Mouse (Mus musculus): Measurements from ENCODE around the gene Pdxdc1. TPM values are rescaled to one million over a fixed set of nuclear protein-coding genes. Genes with fewer than 3 reads are reported as not detected.

Gene Pdxdc1
- polyA plus RNA-seq, 1 experiment from 2014 or later: 72.1 TPM

DNA sequence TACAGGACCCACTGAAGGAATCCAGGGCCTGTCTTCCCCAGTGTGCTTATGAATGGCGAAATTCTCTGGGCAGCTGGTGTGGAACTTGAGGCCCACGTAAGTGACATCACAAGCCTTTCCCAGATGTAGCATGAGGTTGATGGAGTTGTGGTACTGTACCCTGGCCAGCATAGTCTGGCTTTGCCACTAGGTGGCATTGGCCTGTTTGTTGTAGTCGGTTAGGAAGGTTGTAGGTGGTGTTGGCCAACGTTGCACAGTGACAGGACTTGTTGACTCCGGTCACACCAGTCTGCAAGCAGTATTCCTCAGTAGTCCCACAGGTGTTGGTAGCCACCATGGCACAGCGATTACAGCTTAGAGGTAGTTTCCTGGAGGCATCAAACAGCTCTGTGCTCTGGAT is 18.1 kb upstream of the Pdxdc1 start:
- no peaks in the 10 kb centered on the region for H3K4me1 ChIP-seq
- no peak overlapping the region for H3K4me2 ChIP-seq
- H3K9me3 ChIP-seq: no peaks in the 10 kb centered on the region
- 86% methylated on average over 6 of the region's 6 CpGs for WGBS
- ATAC-seq (ENCODE audit: low FRiP score): no peak
- no peaks in the 10 kb centered on the region for H3K36me3 ChIP-seq (replicated peaks)
- no peak overlapping the region for H3K4me3 ChIP-seq (replicated peaks)
- H3K27ac ChIP-seq: no peak overlapping the region
- H3K9ac ChIP-seq: no peak overlapping the region
- H3K27me3 ChIP-seq: no peaks in the 10 kb centered on the region

DNA sequence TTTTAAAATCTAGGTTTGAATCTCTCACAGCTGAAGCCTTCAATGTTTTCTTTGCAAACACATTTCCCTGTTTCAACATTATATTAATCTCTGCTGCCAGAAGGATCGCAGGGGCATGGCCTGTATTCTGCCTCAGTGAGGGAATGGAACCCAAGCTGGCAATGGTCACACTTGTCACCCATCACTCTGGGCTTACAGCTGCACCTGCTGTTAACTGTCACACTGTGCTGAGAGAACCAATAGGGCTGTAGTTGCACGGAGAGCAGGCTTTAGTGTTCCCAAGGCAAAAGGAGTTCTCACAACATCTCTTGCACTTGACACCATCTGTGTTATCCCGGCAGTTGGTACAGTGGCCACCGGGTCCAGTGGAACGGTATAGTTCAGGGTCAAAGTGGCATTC is 17.2 kb upstream of the Pdxdc1 start:
- ATAC-seq (ENCODE audit: low FRiP score): no peak
- Histone ChIP-seq H3K27ac (no peak overlapping the region), H3K4me3 (replicated peaks) (no peak overlapping the region), H3K36me3 (replicated peaks) (no peaks in the 10 kb centered on the region), H3K27me3 (no peaks in the 10 kb centered on the region), H3K4me1 (no peaks in the 10 kb centered on the region), H3K9me3 (no peaks in the 10 kb centered on the region), H3K4me2 (no peak overlapping the region), H3K9ac (no peak overlapping the region)
- WGBS: 94% methylated on average over 5 of the region's 5 CpGs

DNA sequence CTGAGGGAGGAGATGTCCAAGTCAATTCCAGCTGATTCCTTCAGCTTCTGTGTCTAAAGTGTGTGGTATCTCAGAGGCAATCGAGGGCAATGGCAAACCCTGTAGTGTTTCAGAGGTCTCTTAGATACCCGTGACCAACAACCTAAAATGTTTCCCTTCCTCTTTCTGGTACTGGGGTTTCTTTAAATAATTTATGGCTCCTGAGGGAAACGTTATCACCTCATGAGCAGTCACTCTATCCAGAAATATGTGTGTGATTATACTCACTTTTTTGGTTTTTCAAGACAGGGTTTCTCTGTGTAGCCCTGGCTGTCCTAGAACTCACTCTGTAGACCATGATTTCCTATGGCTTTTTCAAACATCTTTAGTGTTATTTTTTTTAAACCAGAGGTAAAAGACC is 4.4 kb upstream of the Pdxdc1 start:
- Histone ChIP-seq H3K4me2 (no peak overlapping the region), H3K36me3 (replicated peaks) (no peaks in the 10 kb centered on the region), H3K27me3 (no peaks in the 10 kb centered on the region), H3K27ac (no peak overlapping the region), H3K4me3 (replicated peaks) (no peak overlapping the region), H3K9ac (no peak overlapping the region), H3K4me1 (peaks cover 4% of the 10 kb centered on the region), H3K9me3 (no peaks in the 10 kb centered on the region)
- WGBS: 86% methylated on average over 3 of the region's 3 CpGs
- ATAC-seq (ENCODE audit: low FRiP score): no peak

DNA sequence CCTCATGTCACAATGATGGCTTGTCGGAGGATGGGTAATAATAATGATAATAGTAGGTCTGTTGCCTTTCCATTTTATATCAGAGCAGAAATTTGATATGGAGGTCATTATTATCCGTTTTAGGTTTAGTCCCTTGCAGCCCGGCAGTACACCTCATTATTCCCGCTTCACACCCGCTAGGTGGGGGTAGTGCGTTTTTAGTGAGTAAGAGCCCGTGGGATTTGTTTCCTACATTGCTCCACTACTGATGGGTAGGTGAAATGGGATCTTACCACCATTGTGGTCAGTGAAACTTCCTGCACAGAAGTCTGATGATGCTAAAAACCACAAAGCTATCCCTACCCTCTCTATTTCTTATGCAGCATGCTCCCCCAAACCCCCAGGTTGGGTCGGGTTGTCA is 557 bp upstream of the Pdxdc1 start:
- Histone ChIP-seq H3K27ac (peak overlapping the region; percentile 84), H3K27me3 (no peaks in the 10 kb centered on the region), H3K4me3 (replicated peaks) (peak overlapping the region; percentile 86), H3K4me2 (peak overlapping the region; percentile 81), H3K9me3 (no peaks in the 10 kb centered on the region), H3K9ac (peak overlapping the region; percentile 85), H3K36me3 (replicated peaks) (no peaks in the 10 kb centered on the region), H3K4me1 (peaks cover 15% of the 10 kb centered on the region)
- 8% methylated on average over 8 of the region's 8 CpGs for WGBS
- peak; percentile 82; the same call in 1 of the 2 replicates for ATAC-seq (ENCODE audit: low FRiP score)

DNA sequence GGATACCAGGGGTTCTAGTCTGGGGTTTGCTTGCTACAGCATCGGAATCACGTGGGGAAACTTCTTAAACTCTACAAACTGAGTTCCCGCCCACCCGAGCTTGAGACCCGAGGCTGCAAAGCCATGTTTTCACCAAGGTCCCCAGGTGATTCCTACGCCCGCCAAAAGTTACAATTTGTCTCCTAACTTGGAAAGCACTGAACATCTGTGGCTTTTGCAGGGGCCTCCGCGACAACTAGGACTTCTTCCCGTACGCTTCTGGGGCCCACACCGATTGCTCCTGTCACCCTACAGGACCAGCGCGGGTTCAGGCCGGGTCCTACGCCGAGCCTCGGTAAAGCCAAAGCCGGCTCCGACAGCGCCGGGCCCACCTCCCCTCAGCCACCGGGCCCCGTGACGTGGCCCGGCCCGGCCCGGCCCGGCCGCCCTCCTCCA is 517 bp downstream of the Pdxdc1 start:
- Histone ChIP-seq H3K4me1 (peaks cover 15% of the 10 kb centered on the region), H3K9me3 (no peaks in the 10 kb centered on the region), H3K27ac (peak overlapping the region; percentile 84), H3K4me2 (peak overlapping the region; percentile 81), H3K9ac (peak overlapping the region; percentile 85), H3K36me3 (replicated peaks) (no peaks in the 10 kb centered on the region), H3K27me3 (no peaks in the 10 kb centered on the region), H3K4me3 (replicated peaks) (peak overlapping the region; percentile 86)
- WGBS: under 1% methylated on average over 30 of the region's 30 CpGs
- no peak for ATAC-seq (ENCODE audit: low FRiP score)

DNA sequence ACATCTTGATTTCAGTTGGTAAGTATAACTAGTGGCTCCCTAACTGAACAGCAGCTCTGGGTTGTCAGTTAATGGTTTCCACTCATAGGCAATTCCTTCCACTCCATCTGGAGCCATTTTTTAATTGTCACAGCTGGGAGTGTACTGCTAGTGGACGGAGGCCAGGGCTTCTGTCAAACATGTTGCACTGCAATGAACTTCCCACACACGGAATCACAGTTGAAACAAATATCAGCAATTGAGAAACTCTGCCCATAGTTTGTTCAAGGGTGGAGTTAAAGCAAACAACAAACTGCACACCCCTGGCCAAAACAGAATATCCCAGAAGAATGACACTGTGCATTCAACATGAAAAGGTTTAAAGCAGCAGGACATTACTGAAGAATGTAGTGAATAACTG is 4.0 kb downstream of the Pdxdc1 start:
- Histone ChIP-seq H3K4me1 (peaks cover 15% of the 10 kb centered on the region), H3K27ac (no peak overlapping the region), H3K36me3 (replicated peaks) (no peaks in the 10 kb centered on the region), H3K9me3 (no peaks in the 10 kb centered on the region), H3K9ac (no peak overlapping the region), H3K27me3 (no peaks in the 10 kb centered on the region), H3K4me2 (no peak overlapping the region), H3K4me3 (replicated peaks) (no peak overlapping the region)
- WGBS: 90% methylated on average over 2 of the region's 2 CpGs
- ATAC-seq (ENCODE audit: low FRiP score): no peak

DNA sequence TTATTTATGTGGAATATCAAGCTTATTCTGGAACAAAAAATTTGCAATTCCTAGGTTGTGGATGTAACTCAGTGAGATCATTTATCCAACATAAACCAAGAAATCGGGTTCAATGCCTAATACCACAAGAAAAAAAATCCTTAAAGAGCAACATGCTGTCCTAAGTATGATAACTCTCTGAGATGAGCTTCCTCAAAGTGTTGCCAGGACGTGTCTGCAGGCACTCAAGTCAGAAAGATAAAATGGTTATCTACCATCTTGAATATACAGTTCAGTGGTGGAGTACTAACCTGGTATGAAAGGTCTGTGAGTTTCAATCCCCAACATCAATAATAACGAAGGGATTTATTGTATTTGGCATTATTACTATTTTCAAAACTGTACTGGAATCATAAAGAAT is 6.6 kb downstream of the Pdxdc1 start:
- Histone ChIP-seq H3K4me1 (peaks cover 1% of the 10 kb centered on the region; the same call in 1 of the 2 replicates), H3K9me3 (no peaks in the 10 kb centered on the region), H3K36me3 (replicated peaks) (no peaks in the 10 kb centered on the region), H3K4me3 (replicated peaks) (no peak overlapping the region), H3K9ac (no peak overlapping the region), H3K4me2 (no peak overlapping the region), H3K27ac (no peak overlapping the region), H3K27me3 (no peaks in the 10 kb centered on the region)
- 87% methylated on average over 3 of the region's 3 CpGs for WGBS
- ATAC-seq (ENCODE audit: low FRiP score): no peak

DNA sequence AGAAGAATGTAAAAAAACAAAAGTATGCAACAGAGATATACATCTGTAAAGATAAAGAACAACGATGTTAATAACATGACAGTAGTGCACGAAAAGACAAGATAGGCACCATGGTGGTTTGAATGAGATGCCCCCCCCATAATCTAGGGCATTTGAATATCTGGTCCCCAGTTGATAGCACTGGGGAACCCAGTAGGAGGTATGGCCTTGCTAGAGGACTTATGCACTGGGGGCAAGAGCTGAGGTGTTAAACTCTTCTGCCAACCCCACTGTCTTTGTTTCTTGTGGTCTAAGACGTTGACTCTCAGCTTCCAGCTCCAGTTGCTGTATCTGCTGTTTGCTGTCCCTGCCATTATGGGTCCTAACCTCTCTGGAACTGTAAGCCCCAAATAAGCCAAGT is 7.2 kb downstream of the Pdxdc1 start:
- Histone ChIP-seq H3K4me1 (no peaks in the 10 kb centered on the region), H3K36me3 (replicated peaks) (no peaks in the 10 kb centered on the region), H3K9me3 (no peaks in the 10 kb centered on the region), H3K9ac (no peak overlapping the region), H3K27ac (no peak overlapping the region), H3K4me3 (replicated peaks) (no peak overlapping the region), H3K4me2 (no peak overlapping the region), H3K27me3 (no peaks in the 10 kb centered on the region)
- no peak for ATAC-seq (ENCODE audit: low FRiP score)
- WGBS: 92% methylated on average over 3 of the region's 3 CpGs

DNA sequence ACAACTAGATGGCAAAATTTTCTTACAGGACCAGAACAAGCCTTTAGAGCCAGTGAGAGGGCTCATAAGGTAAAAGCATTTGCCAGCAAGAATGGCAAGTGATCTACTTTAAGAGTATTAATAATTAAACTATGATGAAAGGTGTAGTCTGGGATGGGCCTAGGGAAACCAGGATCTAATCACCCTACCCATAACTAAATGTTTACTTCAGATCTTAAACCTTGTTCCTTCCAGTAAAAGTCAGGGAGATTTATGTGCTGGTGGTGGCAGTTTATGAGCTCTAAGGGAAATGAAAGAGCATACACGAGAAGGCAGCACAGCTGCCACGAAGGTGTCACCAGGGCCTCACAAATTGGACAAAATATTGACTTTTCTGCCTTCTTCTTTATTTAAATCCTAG is 8.8 kb downstream of the Pdxdc1 start:
- H3K36me3 ChIP-seq (replicated peaks): no peaks in the 10 kb centered on the region
- no peak for ATAC-seq (ENCODE audit: low FRiP score)
- H3K27ac ChIP-seq: no peak overlapping the region
- no peaks in the 10 kb centered on the region for H3K9me3 ChIP-seq
- no peak overlapping the region for H3K9ac ChIP-seq
- H3K27me3 ChIP-seq: no peaks in the 10 kb centered on the region
- H3K4me2 ChIP-seq: no peak overlapping the region
- H3K4me3 ChIP-seq (replicated peaks): no peak overlapping the region
- WGBS: 98% methylated on average over 2 of the region's 2 CpGs
- H3K4me1 ChIP-seq: no peaks in the 10 kb centered on the region

DNA sequence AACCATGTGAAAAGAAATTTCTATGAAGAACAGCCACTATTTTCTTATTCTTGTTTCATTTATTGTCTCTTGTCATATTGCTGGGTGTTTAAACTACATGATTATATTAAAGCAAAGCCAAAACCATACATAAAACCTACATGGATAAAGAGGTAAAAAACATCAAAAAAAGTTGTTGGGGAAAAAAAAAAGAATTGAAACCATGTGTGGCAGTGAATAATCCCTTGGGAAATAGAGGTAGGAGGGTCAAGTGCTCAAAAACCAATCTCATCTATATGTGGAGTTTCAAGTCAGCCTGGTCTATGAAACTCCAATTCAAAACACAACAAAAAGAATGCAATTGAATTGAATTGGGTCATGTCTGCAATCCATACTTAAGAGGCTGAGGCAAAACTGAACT is 10.1 kb downstream of the Pdxdc1 start:
- Histone ChIP-seq H3K9me3 (no peaks in the 10 kb centered on the region), H3K27ac (no peak overlapping the region), H3K4me1 (no peaks in the 10 kb centered on the region), H3K4me3 (replicated peaks) (no peak overlapping the region), H3K4me2 (no peak overlapping the region), H3K36me3 (replicated peaks) (no peaks in the 10 kb centered on the region), H3K27me3 (no peaks in the 10 kb centered on the region), H3K9ac (no peak overlapping the region)
- no peak for ATAC-seq (ENCODE audit: low FRiP score)

DNA sequence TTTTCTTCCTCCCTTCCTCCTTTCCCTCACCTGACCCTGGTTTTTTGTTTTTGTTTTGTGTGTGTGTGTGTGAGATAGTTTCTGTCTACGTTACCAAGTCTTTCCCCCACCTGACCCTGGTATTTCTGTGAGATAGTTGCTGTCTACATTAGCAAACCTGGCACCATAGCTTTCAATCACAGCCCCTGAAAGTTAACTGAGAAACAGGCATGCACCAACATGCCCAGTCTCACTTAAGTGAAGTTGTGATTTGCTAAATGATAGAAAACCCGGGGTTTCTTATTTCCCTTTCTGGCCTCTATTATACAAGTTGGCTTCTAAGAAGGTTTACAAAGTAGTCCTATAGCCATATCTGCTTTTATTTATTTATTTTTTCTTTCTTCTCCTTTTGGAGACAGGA is 12.5 kb downstream of the Pdxdc1 start:
- Histone ChIP-seq H3K9me3 (no peaks in the 10 kb centered on the region), H3K27me3 (no peaks in the 10 kb centered on the region), H3K36me3 (replicated peaks) (no peaks in the 10 kb centered on the region), H3K4me2 (no peak overlapping the region), H3K27ac (no peak overlapping the region), H3K4me3 (replicated peaks) (no peak overlapping the region), H3K4me1 (no peaks in the 10 kb centered on the region), H3K9ac (no peak overlapping the region)
- ATAC-seq (ENCODE audit: low FRiP score): no peak
- WGBS: 81% methylated on average over 2 of the region's 2 CpGs

DNA sequence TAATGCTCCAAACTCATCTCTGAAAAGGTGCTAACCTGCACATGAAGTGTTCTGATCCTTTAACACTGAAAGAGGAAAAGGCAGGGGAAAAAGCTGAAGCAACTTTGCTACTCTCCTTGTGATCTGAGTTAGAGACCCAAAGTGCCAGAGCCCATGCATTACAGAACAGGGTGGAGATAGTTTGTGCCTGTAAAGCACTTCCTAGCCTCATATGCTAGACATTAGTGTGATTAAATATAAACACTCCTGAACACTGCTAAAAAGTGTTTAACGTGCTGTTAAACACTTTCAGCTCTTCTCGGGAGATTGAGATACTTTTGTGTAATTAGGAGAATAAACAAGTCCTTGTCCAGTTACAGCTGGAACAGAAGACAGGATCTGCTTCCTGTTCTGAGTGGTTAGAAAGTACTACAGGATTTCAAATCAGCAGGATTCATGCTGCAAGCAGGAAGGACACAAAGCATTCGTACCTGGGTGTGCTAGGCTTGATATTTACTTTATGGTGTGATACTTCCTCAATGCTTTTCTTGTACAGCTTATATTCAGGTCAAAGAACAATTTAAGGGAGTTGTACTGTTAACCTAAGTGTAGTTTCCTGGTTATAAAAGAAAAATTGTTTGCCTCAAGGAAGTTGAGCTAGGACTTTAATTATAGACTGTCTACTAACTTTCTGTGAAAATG is 19.7 kb downstream of the Pdxdc1 start:
- WGBS: 77% methylated on average over 3 of the region's 3 CpGs
- H3K27me3 ChIP-seq: no peaks in the 10 kb centered on the region

DNA sequence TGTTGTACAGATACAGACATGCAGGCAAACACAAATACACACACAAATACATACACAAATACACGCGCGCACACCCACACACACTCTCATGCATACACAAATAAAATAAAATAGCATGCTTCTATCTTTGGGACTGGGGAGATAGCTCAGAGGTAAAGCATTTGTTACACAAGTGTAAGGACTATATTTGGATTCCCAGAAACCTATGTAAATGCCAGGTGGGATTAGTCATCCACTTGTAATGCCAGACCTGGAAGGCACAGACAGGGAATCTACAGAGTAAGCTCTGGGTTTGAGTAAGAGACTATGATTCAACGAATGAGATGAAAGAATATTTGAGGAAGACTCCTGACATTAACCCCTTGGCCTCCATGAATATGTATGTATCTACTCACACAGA is 27.4 kb downstream of the Pdxdc1 start:
- 97% methylated on average over 4 of the region's 4 CpGs for WGBS
- Histone ChIP-seq H3K9me3 (no peaks in the 10 kb centered on the region), H3K27me3 (no peaks in the 10 kb centered on the region), H3K36me3 (replicated peaks) (peaks cover 21% of the 10 kb centered on the region), H3K4me2 (no peak overlapping the region), H3K4me1 (no peaks in the 10 kb centered on the region), H3K9ac (no peak overlapping the region), H3K4me3 (replicated peaks) (no peak overlapping the region), H3K27ac (no peak overlapping the region)
- ATAC-seq (ENCODE audit: low FRiP score): no peak

More for the DNA sequence above, 19.7 kb downstream of the Pdxdc1 start:
- no peaks in the 10 kb centered on the region; the same call in 1 of the 2 replicates for H3K36me3 ChIP-seq (replicated peaks)
- H3K4me3 ChIP-seq (replicated peaks): no peak overlapping the region
- H3K9me3 ChIP-seq: no peaks in the 10 kb centered on the region
- H3K4me1 ChIP-seq: no peaks in the 10 kb centered on the region
- H3K9ac ChIP-seq: no peak overlapping the region
- ATAC-seq (ENCODE audit: low FRiP score): no peak
- no peak overlapping the region for H3K4me2 ChIP-seq
- H3K27ac ChIP-seq: no peak overlapping the region

All from forebrain, embryonic 12.5 days (tissue).